Mouse (Mus musculus) lung, postnatal 0 days (tissue): ENCODE results near the gene C1qtnf1.

Experiments used
- CTCF ChIP-seq: IDR thresholded peaks from 2 replicates; pipeline ENCODE4 v1.5.1; 2016; ENCODE audit warnings: antibody characterized with exemption, mild to moderate bottlenecking
- EP300 ChIP-seq: IDR thresholded peaks from 2 replicates; pipeline ENCODE4 v1.6.1; 2016; ENCODE audit warnings: antibody characterized with exemption, mild to moderate bottlenecking, control low read depth

- TF ChIP-seq CTCF = no peak
- no peak for TF ChIP-seq EP300
Measured at GRCm38 (mm10) chr11:118408051-118408740, 19.8 kb upstream of the C1qtnf1 start.
